Mouse (Mus musculus): ENCODE results near the gene Hrh1.

DNA sequence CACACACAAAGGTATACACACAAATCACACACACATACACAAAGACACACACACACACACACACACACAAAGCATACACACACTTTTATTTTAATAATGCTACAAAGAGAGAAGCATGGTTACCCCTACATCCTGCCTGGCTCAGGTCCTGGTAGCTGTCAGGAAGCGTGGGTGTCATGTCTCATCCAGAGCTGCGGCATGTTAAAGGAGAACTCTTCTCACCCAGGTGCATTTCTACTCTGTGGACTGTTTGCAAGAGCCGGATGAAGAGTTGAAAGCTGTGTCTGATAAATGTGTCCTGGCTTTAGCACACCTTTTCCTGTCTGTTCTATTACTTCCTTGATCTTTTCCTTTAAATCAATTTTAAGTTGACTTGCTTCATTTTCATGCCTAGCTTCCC, 47.2 kb downstream of the Hrh1 start:
- TF ChIP-seq POLR2A (IDR thresholded peaks at IDR 0.05; ENCODE audit: control insufficient read depth, low read depth, low read length) (no peak), CTCF (IDR thresholded peaks at IDR 0.05; ENCODE audit: control insufficient read depth, insufficient read depth, insufficient replicate concordance, low read depth, low read length) (no peak)
